Mouse (Mus musculus) C2C12 (cell line): ENCODE data around the gene Cyp2c70. TPM values are rescaled to one million over a fixed set of nuclear protein-coding genes. Genes with fewer than 3 reads are reported as not detected.
"Not testable (repeated sequence)": the region's sequence is repeated elsewhere in the genome, so short reads cannot be mapped to it uniquely, and the experiment has no call there.

Experiments used
- H3K27me3 ChIP-seq: one replicate; pipeline ENCODE4 v1.6.1; 2011; ENCODE audit not compliant: control insufficient read depth, insufficient read depth, insufficient read length
- H3K36me3 ChIP-seq: one replicate; pipeline ENCODE4 v1.6.1; 2011; ENCODE audit not compliant: control insufficient read depth, insufficient read depth
- H3K4me3 ChIP-seq: one replicate; pipeline ENCODE4 v1.5.1; 2011; ENCODE audit warnings: mild to moderate bottlenecking, control low read depth; ENCODE audit not compliant: poor library complexity, insufficient read depth, severe bottlenecking
- H3K79me2 ChIP-seq: one replicate; pipeline ENCODE4 v1.6.1; 2011; ENCODE audit not compliant: control insufficient read depth, insufficient read depth
- H3K79me3 ChIP-seq: one replicate; pipeline ENCODE4 v1.6.1; 2011; ENCODE audit warnings: low read depth, control low read depth
- H3ac ChIP-seq: one replicate; pipeline ENCODE3; 2011; ENCODE audit warnings: low read depth; ENCODE audit not compliant: control insufficient read depth, insufficient read length
- polyA plus RNA-seq: library from polyadenylated mRNA; unstranded; fragments of >200 nt; fragmentation: generic; extraction: Trizol; gene quantifications from one replicate; pipeline ENCODE4 v1.2.1, GENCODE M21; 2012; ENCODE audit warnings: missing spikeins

The Cyp2c70 gene
- polyA plus RNA-seq, 1 experiment: not detected

GRCm38 (mm10) chr19:40119624-40120023, 67.5 kb downstream of the Cyp2c70 start:
- H3K36me3 ChIP-seq, H3K27me3 ChIP-seq, H3K79me2 ChIP-seq, H3K79me3 ChIP-seq, H3K4me3 ChIP-seq, H3ac ChIP-seq: not testable (repeated sequence)

Other genes starting within 250 kb of the Cyp2c70 start
- gene Cyp2c37, start 194.9 kb downstream of the Cyp2c70 start, polyA plus RNA-seq: not detected
- gene Cyp2c54, start 113.5 kb downstream of the Cyp2c70 start, polyA plus RNA-seq: not detected
- gene Cyp2c50, start 97.6 kb downstream of the Cyp2c70 start, polyA plus RNA-seq: not detected
- gene Pdlim1, start 84.5 kb upstream of the Cyp2c70 start, polyA plus RNA-seq: 198 TPM